Mouse (Mus musculus): Measurements from ENCODE around the gene Dnajc14.

DNA sequence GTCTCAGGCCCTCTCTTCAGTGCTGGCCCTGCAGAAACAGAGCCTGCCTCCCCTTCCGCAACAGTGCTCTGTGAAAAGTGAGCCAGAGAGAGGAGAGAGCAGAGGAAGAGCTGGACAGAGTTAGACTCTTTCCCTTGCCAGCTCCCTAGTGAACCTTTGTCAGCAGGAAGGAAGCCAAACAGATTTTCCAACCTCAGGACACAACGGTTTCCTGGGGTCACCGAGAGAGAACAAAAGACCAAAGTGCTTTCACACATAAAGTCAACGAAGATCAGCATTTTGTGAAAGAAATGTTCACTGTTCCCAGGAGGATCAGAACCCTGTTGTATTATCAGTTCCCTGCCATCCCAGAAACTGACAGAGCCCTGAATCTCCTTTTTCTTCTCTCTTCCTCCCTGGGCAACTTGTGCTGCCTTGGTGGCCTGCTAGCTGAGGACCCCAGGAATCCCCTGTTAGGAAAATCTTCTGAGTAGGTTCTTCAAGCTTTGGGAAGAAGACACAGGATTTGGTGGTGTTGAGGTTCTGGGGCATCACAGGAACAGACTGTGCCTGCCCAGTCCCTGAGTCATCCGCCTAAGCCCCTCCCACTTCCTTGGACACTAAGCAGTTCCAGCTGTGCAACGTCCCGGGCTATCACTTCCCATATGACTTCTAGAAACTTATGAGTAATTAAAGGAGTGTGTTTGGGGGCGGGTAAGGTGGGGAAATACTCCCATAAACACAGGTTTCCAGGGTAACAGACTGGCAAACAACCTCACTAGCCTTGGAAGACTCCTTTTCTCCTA is 24.7 kb upstream of the Dnajc14 start:
- TF ChIP-seq CTCF (IDR thresholded peaks at IDR 0.05; ENCODE audit: low read depth, low read length), result no peak
- TF ChIP-seq POLR2A (IDR thresholded peaks at IDR 0.05; ENCODE audit: insufficient read depth, low read length), result no peak
- no peak for TF ChIP-seq EP300 (IDR thresholded peaks at IDR 0.05; ENCODE audit: insufficient read depth, low read depth, low read length)
